Mouse (Mus musculus) cerebellum, adult 2 months (tissue): ENCODE measurements at regions not wholly inside any gene's neighbourhood (a gene's known extent, or its start where the extent isn't known, plus 50 kb on each side); places are given as distances from the start of the nearest gene placed in this dataset.

Experiments
- CTCF ChIP-seq: fragments of 200-500 bp; IDR thresholded peaks from 2 replicates; pipeline ENCODE4 v1.5.1; 2011; ENCODE audit warnings: low read depth, mild to moderate bottlenecking, control low read depth, low read length, moderate library complexity, borderline replicate concordance; ENCODE audit not compliant: insufficient read depth
- POLR2A ChIP-seq: fragments of 200-500 bp; IDR thresholded peaks from 2 replicates; pipeline ENCODE4 v1.6.1; 2011; ENCODE audit warnings: low read length, control low read depth, borderline replicate concordance; ENCODE audit not compliant: insufficient read depth

DNA sequence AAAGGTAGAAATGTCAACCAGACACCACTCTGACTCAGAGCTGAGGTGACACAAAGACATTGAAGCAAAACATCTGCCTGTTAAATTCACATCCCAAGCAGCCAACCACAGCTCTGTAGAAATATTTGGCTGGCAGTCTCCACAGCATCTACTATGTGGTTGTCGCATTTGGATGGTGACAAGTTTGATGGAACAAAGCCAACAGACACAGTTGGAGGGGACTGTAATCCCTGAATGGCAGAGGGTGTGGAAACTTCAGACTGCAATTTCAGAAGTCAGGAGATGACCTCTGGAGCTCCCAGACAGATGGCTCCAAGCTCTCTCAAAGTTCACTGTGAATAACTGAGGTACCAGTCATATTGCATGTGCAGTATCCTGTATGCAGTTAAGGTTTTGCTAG, 229.8 kb downstream of the Cmpk2 start:
- TF ChIP-seq CTCF: no peak
- no peak for TF ChIP-seq POLR2A
